Mouse (Mus musculus) kidney, embryonic 15.5 days (tissue): ENCODE results near the gene Pm20d2. TPM values are rescaled to one million over a fixed set of nuclear protein-coding genes. Genes with fewer than 3 reads are reported as not detected.

ENCODE experiments used
- ATAC-seq: fragments of 200-750 bp; cut with Nextera tagmentation; replicated peaks from 2 replicates; pipeline ENCODE4 v1.8.0; 2017; ENCODE audit warnings: moderate TSS enrichment; ENCODE audit not compliant: low FRiP score
- H3K27ac ChIP-seq: fragments of 300-500 bp; sonication (generic); 2 replicates; pipeline ENCODE4 v1.5.1; 2015; ENCODE audit warnings: mild to moderate bottlenecking, inconsistent platforms
- H3K27me3 ChIP-seq: fragments of 300-500 bp; sonication (generic); 2 replicates; pipeline ENCODE4 v1.6.1; 2015; ENCODE audit warnings: inconsistent platforms
- H3K36me3 ChIP-seq: fragments of 300-500 bp; sonication (generic); 2 replicates; pipeline ENCODE4 v1.6.1; 2015; ENCODE audit warnings: inconsistent platforms
- H3K4me1 ChIP-seq: fragments of 300-500 bp; sonication (generic); 2 replicates; pipeline ENCODE4 v1.6.1; 2015; ENCODE audit warnings: inconsistent platforms
- H3K4me2 ChIP-seq: fragments of 300-500 bp; sonication (generic); 2 replicates; pipeline ENCODE4 v1.6.1; 2015; ENCODE audit warnings: moderate library complexity, mild to moderate bottlenecking, inconsistent platforms
- H3K4me3 ChIP-seq: fragments of 300-500 bp; sonication (generic); replicated peaks from 2 replicates; pipeline ENCODE4 v1.5.1; 2015; ENCODE audit warnings: mild to moderate bottlenecking, inconsistent platforms
- H3K9ac ChIP-seq: fragments of 300-500 bp; sonication (generic); 2 replicates; pipeline ENCODE4 v1.6.1; 2015; ENCODE audit warnings: mild to moderate bottlenecking, inconsistent platforms
- H3K9me3 ChIP-seq: fragments of 300-500 bp; sonication (generic); replicated peaks from 2 replicates; pipeline ENCODE4 v1.6.1; 2016; ENCODE audit warnings: inconsistent platforms
- WGBS: fragments of 180-500 bp; shearing (Covaris S2); methylation state at CpG from one replicate; pipeline ENCODE4 v1.1.7; 2015; ENCODE audit warnings: mixed read lengths; 5-methylcytosine and 5-hydroxymethylcytosine counted together
- polyA plus RNA-seq: library from polyadenylated mRNA; unstranded; fragments of >200 nt; fragmentation: Nextera tagmentation; extraction: Ambion mirVana; gene quantifications from 2 replicates; pipeline ENCODE4 v1.2.1, GENCODE M21; 2015

Gene Pm20d2
- polyA plus RNA-seq, 1 experiment from 2014 or later = 0.83 TPM

GRCm38 (mm10) chr4:33188164-33188563, 1.4 kb downstream of the Pm20d2 start:
- no peak for ATAC-seq
- Histone ChIP-seq H3K4me1 (peaks cover 10% of the 10 kb centered on the region), H3K4me3 (peak overlapping the region; percentile 72), H3K27ac (no peak overlapping the region), H3K9me3 (no peaks in the 10 kb centered on the region), H3K4me2 (peak overlapping the region; percentile 76), H3K27me3 (peaks cover 15% of the 10 kb centered on the region; the same call in 1 of the 2 replicates), H3K9ac (no peak overlapping the region), H3K36me3 (no peaks in the 10 kb centered on the region)
- 14% methylated on average over 9 of the region's 9 CpGs for WGBS

- Histone ChIP-seq H3K4me2 (no peak overlapping the region), H3K36me3 (no peaks in the 10 kb centered on the region), H3K9me3 (no peaks in the 10 kb centered on the region), H3K27ac (no peak overlapping the region), H3K27me3 (peaks cover 13% of the 10 kb centered on the region; the same call in 1 of the 2 replicates), H3K4me1 (peaks cover 4% of the 10 kb centered on the region; the same call in 1 of the 2 replicates), H3K4me3 (no peak overlapping the region), H3K9ac (no peak overlapping the region)
- 79% methylated on average over 5 of the region's 5 CpGs for WGBS
- no peak for ATAC-seq
Measured at GRCm38 (mm10) chr4:33183477-33183876, 6.1 kb downstream of the Pm20d2 start.

GRCm38 (mm10) chr4:33152087-33153038, 37.2 kb downstream of the Pm20d2 start:
- no peak overlapping the region for H3K9ac ChIP-seq
- no peak for ATAC-seq
- H3K9me3 ChIP-seq = no peaks in the 10 kb centered on the region
- H3K4me3 ChIP-seq = no peak overlapping the region
- H3K27me3 ChIP-seq = 0 out of 2 replicates have a peak, but pooled peaks cover under 1% of the 10 kb centered on the region
- WGBS = 85% methylated on average over 26 of the region's 26 CpGs
- H3K36me3 ChIP-seq = no peaks in the 10 kb centered on the region
- H3K4me2 ChIP-seq = no peak overlapping the region
- no peak overlapping the region for H3K27ac ChIP-seq
- no peaks in the 10 kb centered on the region for H3K4me1 ChIP-seq

GRCm38 (mm10) chr4:33149150-33149549, 40.4 kb downstream of the Pm20d2 start:
- H3K27ac ChIP-seq = no peak overlapping the region
- ATAC-seq = no peak
- no peaks in the 10 kb centered on the region for H3K9me3 ChIP-seq

GRCm38 (mm10) chr4:33147825-33148224, 41.7 kb downstream of the Pm20d2 start:
- H3K4me2 ChIP-seq = no peak overlapping the region
- 8% methylated on average over 2 of the region's 2 CpGs for WGBS
- no peak overlapping the region for H3K9ac ChIP-seq
- no peaks in the 10 kb centered on the region for H3K36me3 ChIP-seq
- ATAC-seq = no peak
- no peak overlapping the region for H3K27ac ChIP-seq
- no peak overlapping the region for H3K4me3 ChIP-seq
- H3K4me1 ChIP-seq = peaks cover 4% of the 10 kb centered on the region; the same call in 1 of the 2 replicates
- H3K9me3 ChIP-seq = no peaks in the 10 kb centered on the region
- H3K27me3 ChIP-seq = peaks cover 16% of the 10 kb centered on the region

More at GRCm38 (mm10) chr4:33149150-33149549, 40.4 kb downstream of the Pm20d2 start:
- Histone ChIP-seq H3K4me3 (no peak overlapping the region), H3K9ac (no peak overlapping the region), H3K27me3 (peaks cover 16% of the 10 kb centered on the region), H3K4me1 (peaks cover 4% of the 10 kb centered on the region; the same call in 1 of the 2 replicates), H3K36me3 (no peaks in the 10 kb centered on the region), H3K4me2 (no peak overlapping the region)
- WGBS = 33% methylated on average over 7 of the region's 7 CpGs

GRCm38 (mm10) chr4:33146679-33147291, 42.8 kb downstream of the Pm20d2 start:
- H3K4me3 ChIP-seq = no peak overlapping the region
- ATAC-seq = no peak
- H3K9ac ChIP-seq = no peak overlapping the region
- H3K27ac ChIP-seq = no peak overlapping the region
- H3K27me3 ChIP-seq = peaks cover 16% of the 10 kb centered on the region
- H3K36me3 ChIP-seq = no peaks in the 10 kb centered on the region
- peak overlapping the region; percentile 45 for H3K4me2 ChIP-seq
- WGBS = 41% methylated on average over 20 of the region's 20 CpGs
- H3K4me1 ChIP-seq = peaks cover 4% of the 10 kb centered on the region; the same call in 1 of the 2 replicates
- H3K9me3 ChIP-seq = no peaks in the 10 kb centered on the region

- no peak within 1 kb of the TSS for H3K27ac ChIP-seq
- H3K4me3 ChIP-seq = no peak within 1 kb of the TSS
- no peak within 1 kb of the TSS for H3K9ac ChIP-seq
- WGBS = 71% methylated on average over 11 of the region's 11 CpGs
- H3K27me3 ChIP-seq = no peaks in the 10 kb centered on the region
- H3K4me1 ChIP-seq = no peaks in the 10 kb centered on the region
- H3K4me2 ChIP-seq = no peak within 1 kb of the TSS
- no peaks in the 10 kb centered on the region for H3K9me3 ChIP-seq
- ATAC-seq = no peak
- no peaks in the 10 kb centered on the region for H3K36me3 ChIP-seq
Measured at GRCm38 (mm10) chr4:33132221-33132620, 57.3 kb downstream of the Pm20d2 start, which contains the start of gene Gabrr1. Gabrr1 (plus strand) TSS chr4:33132521.

GRCm38 (mm10) chr4:33125409-33126084, 64.0 kb downstream of the Pm20d2 start:
- Histone ChIP-seq H3K4me2 (no peak overlapping the region), H3K4me3 (no peak overlapping the region), H3K27me3 (no peaks in the 10 kb centered on the region), H3K9me3 (no peaks in the 10 kb centered on the region), H3K9ac (no peak overlapping the region), H3K27ac (no peak overlapping the region), H3K4me1 (no peaks in the 10 kb centered on the region), H3K36me3 (no peaks in the 10 kb centered on the region)
- ATAC-seq = no peak
- WGBS = 70% methylated on average over 10 of the region's 10 CpGs

- no peak overlapping the region for H3K27ac ChIP-seq
- no peaks in the 10 kb centered on the region for H3K36me3 ChIP-seq
- no peaks in the 10 kb centered on the region for H3K27me3 ChIP-seq
- no peak overlapping the region for H3K4me3 ChIP-seq
- no peaks in the 10 kb centered on the region for H3K4me1 ChIP-seq
- 80% methylated on average over 6 of the region's 6 CpGs for WGBS
- no peaks in the 10 kb centered on the region for H3K9me3 ChIP-seq
- no peak overlapping the region for H3K9ac ChIP-seq
- H3K4me2 ChIP-seq = no peak overlapping the region
- no peak for ATAC-seq
Measured at GRCm38 (mm10) chr4:33124493-33124892, 65.0 kb downstream of the Pm20d2 start.
